Mouse (Mus musculus) CD4-positive, CD25-positive, alpha-beta regulatory T cell, adult 2 months (primary cell): ENCODE results near the gene Gabrp.

ENCODE experiments used
- DNase-seq: peaks from one replicate; pipeline ENCODE4 v3.0.0-alpha.2; 2012; ENCODE audit warnings: low read depth, low spot score

The Gabrp gene

DNA sequence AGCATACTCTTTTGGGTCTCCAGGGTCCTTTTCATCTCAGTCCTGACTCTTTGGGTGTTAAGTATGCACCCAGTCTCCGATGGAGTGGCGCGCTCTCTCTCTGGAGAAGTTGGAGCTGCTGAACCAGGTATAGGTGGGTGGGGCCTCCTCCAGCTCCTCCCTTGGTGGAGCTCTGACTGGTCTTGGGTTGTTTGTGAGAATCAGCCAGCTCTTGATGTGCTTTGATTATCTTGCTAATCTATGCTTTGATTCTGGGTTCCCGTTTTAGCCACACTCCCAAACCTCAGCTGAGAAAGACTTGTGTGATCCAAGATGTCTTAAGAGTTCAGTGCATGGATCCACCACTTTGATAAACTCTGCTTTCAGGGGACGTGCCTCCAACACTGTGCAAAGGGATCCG is at the start of gene Gabrp:
Gene Gabrp, minus strand, starts transcription at position 101 of the 400 bp plus-strand sequence.
- no peak for DNase-seq

DNA sequence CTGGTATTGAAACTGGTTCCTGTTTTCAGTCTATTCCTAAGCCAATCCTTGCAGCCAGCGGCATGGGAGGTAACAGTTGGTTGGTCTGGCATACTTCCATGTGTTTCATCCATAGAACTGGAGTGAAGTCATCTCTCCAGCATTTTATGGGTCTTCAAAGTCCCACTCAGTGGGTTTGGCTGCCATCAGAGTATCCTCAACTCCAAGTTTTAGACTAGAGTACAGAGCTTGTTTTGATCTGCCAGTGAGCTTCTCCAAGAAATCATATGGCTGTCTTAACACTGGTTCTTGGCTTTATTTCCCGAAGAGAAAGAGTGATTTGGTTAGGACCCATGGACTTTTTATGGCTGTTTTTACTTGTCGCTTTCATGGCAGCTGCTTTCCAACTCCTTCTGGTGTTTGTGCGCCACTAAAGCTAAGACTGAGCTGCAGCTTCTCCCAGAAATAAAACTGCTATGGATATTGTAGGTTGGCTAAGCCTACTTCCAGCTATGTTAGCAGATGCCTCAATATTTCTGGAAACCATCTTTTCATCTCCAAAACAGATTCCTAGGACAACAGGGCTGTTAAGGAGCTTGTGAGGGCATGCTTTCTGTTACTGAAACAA is 48.5 kb upstream of the Gabrp start:
- no peak for DNase-seq

DNA sequence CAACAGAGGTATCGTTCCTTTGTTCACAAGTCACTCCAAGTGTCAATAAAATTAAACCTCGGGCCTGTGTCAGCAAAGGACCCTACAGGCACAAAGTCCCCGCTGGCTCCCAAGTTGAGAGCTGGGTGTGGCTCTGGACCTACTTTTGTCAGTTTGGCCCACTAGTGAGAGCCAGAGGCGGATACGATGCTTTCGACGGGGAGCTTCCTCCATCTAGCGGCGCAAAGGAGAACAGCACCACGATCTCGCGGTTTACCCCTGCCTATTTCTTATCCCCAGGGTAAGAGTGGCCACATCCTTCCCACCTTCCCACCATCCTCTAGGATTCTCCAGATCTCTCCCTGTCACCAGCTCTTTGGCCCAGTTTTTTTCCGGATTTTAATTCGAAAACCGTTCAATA is 35.5 kb upstream of the Gabrp start:
- peak; percentile 49 for DNase-seq

DNA sequence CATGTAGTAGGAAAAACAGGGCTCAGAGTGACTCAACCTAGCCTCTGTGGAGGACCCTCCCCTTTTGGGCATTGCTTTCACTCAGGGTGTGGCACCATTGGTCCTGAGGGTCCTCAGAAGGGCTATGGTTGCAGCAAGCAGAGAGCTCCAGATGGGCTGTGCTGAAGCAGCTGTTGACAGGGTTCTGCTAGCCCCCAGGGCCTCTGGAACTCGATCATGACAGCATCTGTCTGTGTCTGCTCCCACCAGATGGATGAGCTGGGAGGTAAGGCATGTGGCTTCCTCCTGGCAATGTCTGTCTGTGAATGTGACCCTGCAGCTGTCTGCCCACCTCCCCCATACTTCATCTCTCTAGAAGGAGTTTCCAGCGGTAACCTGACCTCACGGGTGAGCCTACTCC is 29.0 kb upstream of the Gabrp start:
- DNase-seq: no peak

DNA sequence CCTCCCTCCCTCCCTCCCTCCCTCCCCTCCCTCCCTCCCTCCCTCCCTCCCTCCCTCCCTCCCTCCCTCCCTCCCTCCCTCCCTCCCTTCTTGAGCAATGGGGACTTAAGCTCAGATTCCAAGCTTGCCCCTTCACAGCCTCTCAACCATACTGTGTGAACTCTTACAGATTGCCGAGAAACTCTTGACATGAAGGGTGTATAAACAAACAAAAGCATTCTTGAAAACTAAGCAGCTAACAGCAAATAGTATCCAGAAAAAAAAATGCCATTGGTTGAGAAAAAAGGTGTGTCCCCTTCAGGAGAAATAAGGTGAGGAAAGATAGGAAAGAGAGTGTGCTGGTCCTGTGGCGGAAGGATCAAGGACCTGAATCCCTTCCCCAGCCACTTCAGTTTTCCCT is 24.4 kb upstream of the Gabrp start:
- DNase-seq: no peak

DNA sequence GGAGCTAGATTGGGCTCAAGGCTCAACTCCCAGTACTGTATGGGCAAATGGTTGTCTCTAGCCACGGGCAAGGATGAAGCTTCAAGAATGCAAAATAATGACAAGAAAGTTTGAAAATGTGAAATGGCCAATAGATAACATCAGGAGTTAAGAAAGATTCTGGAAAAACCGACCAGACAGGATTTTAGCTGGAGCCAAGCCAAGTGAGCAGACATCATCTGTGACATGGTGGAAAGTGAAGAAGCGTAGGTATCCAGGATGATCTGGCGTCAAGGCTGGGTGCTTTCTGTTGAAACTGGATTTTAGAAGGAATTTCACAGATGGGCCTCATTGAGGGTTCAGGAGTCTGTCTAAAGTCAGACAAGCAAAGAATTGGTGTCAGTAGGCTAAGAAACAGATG is 20.2 kb upstream of the Gabrp start, which contains the start of gene D130052B06Rik:
Gene D130052B06Rik, plus strand, starts transcription at position 317 of the 400 bp plus-strand sequence.
- no peak for DNase-seq

DNA sequence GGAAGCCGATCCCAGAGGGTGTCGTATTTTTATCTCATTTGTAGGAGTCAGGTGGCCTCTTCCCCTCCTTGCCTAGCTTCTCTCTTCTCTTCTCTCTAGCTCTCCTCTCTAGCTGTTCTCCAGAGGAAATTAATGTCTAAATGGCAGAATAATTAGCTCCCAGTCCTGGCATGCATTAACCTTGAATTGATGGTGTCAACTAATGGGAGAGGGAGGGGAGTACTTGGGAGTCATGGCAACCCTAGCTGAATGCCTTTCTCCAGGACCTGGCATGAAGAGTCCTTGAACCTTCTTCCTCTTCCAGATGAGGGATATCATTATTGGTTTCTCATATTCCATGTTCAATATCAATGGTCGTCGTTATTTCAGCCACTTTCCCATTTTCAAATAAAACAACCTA is 17.9 kb upstream of the Gabrp start:
- DNase-seq: no peak

DNA sequence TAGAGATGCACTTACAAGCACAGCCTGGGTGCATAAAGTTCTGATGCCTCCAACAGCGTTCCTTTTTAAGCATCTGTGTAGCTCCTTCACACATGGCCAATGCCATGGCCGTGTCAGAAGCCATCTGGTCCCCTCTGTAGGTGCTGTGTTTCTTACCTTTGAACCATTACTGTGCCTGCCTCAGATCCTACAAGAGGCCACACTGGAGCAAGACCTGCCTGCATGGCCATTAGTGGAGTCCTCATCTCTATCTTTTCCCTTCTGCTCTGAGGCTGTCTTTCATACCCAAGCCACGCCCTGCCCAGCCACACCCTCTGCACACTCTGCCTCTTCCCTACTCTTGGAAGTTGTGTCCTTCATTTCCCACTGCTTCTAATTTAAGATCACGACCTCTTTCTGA is 14.1 kb upstream of the Gabrp start:
- DNase-seq: no peak

DNA sequence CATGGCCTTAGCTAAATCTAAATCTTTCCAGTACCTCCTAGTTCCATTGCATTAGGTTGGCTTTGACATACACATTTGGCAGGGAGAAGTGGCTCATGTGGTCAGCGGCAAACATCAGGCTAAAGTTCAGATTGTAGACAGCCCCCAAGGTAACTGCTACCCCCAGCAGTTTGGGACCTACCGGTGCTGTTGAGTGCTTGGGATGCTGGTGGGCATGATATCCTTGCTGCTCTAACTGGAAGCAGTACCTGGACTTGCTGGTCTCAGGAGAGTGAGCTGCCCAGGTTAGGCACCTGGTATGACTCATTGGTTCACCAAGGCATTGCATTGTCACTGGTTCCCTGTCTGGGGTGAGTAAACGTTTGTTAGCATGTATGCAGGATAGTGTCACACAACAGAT is 12.0 kb upstream of the Gabrp start:
- DNase-seq: no peak

DNA sequence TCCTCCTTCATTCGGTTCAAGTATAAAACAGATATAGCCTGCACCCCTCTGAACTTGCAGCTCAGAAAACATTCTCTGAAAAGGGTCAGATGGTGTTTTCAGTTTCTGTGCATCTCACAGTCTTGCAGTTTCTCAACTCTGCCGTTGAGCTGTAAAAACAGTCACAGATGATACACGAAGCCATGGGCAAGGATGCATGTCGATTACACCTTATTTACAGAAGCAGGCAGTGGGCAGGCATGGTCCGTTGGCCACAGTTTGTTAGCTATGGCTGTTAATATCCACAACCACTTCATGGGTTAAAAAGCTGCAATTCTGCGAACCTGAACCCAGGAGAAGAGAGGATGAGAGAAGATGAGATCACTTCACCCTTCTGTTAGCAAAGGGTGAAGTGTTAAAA is 7.9 kb upstream of the Gabrp start:
- DNase-seq: no peak

DNA sequence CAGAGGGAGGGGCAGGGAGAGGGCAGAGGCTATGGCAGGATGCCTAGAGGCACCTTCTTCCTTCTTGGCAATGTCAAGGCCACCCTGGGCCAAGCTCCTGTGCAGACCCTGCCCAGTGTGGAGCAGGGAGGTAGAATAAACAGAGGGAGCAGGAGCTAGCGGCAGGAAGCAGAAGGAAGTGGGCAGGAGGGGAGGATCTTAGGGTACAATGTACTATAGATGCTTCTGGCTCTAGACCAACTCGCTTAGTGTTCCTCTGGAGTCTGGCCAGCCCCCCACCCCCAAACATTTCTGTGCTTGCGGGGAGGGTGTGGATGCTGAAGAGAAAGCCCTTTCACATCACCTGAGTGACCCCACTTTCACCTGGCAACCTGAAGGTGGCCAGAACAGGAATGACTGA is 862 bp upstream of the Gabrp start:
- DNase-seq: no peak

DNA sequence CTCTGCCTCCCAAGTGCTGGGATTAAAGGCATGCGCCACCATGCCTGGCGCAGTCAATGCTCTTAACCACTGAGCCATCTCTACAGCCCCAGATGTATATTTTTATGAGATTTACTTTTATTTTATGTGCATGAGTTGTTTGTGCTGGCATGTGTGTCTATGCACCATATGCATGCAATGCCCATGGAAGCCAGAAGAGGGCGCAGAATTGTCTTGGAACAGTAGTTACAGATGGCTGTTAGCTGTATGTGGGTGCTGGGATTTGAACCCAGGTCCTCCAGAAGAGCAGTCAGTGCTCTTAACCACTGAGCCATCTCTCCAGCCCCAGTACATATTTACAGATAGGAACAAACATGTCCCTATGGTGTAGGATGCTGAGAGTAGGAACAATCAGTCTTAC is 3.8 kb downstream of the Gabrp start:
- peak; percentile 5 for DNase-seq

DNA sequence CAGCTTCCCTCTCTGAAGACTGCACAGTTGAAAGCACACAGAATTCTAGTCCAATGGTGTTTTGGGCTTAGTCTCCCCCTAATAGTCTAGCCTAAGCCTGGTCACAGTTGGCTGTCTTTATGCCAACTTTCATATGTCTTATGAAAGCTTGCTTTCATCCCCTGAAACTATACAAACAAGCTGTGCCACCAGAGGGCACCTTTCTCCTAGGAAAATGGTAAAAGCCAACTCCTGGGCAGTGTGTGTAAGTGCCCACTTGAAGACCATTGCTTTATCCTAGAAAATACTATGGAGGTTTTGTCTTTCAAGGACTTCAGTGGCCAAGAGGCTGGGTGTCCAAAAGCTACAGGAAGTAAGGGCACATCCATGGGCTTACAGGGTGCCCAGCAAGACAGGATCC is 8.3 kb downstream of the Gabrp start:
- no peak for DNase-seq

DNA sequence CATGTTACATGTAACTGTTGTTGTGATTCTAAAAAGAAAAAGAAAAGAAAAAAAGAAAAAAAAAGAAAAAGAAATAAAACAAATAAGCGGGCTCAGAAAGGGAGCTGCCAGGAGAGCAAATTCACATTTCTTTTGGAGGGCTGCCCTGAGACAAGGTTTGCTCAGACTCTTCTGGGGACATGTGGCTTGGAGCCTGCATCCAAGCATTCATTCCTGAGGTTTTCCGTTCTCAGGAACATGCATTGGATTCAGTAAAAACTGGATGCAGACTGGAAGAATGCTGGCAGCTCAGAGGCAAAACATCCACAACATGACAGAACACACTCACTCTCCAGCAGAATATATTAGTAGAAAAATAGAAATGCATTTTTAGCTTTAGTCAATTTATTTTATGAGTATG is 14.8 kb downstream of the Gabrp start:
- DNase-seq: no peak

DNA sequence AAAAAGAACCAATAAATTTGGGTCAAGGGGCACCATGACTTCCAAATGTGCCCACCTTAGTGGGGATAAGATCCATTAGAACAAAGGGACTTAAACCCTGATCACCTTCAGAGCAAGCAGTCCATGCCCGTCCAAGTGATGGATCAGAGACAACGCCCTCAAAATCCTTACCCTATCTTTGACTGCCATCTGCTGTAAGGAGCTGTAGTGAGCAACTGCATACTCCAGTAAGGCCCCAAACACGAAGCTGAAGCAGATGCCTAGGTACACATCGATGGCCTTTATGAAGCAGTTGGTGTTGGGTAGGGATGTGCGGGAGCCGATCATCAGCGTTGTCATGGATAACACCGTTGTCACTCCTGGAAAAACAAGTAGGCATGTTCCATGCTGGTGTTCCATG is 24.6 kb downstream of the Gabrp start:
- no peak for DNase-seq

DNA sequence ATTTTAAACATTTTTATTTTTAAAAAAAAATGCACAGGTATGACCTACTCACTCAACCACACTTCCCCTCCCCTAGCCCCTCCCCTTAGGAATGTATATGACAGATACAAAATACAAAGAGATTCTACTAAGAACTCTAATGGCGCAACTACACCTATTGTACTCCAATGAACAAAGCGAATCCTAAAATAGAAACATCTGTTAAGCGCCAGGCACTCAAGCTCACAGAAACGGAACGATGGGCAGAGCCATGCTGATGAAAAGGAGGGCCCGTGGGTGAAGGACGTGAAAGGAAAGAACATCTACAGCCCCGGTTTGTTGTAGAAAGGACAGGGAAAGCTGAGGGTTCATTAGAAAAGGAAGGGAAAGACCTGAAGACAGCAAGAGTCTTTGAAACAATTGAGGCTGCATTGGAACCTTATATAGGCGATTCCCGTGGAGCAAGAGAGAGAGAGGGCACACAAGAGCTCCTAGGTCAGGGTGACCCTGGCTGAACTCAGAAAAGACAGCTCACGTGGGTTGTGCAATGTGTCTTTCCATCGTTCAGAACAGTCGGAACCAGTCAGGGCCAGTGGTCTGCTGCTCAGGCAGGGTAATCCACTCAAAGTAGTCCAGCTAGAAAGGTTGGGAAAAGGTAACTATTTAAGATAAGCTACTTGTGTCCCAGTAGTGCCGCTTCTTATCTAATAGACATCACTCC is 27.7 kb downstream of the Gabrp start:
- DNase-seq: no peak

DNA sequence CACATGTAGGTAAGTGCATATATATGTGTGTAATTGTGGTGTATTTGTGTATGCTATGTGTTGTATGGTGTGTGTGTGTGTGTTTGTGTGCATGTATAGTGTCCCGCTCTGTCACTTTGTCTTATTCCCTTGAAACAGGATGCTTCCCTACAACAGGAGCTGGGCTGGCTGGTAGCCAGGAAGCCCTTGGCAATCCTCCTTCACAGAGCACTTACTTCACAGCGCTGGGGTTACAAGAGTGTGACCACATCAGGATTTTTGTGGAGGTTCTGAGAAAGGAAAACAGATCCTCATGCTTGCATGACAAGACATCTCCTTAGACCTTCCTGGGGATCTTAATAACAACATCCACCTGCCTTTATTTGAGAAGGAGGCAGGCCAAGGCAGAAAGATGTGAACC is 31.4 kb downstream of the Gabrp start:
- DNase-seq: no peak

DNA sequence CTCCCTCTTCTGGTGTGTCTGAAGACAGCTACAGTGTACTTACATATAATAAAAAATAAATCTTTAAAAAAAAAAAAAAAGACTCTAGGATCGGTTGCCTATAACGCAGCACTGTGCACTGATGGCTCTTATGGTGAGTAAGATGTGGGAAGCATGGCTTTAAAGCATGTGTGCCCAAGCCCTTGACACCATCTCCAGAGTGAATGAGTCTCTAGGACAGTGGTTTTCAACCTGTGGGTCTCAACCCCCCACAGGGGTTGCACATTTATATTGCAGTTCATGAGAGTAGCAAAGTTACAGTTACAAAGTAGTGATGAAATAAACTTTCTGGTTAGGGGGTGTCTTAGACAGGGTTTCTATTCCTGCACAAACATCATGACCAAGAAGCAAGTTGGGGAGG is 33.8 kb downstream of the Gabrp start:
- DNase-seq: no peak

DNA sequence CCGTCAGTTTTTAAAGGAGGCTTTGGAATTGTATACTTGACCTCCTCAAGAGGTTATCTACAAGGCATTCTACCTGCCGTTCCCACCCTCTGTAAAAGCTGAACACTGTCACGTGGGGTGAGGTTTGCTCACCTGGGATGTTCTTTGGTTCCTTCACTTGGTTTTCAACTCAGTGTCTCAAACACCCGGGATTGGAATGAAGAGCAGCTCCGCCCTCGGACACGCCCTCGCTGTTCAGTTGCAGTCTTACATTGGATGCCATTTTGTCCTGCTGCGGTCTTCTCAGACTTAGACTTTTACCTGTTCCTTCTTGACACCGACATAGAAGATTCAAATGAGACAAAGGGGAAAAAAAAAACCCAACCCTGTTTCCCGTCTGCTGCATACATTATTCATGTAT is 34.6 kb downstream of the Gabrp start:
- DNase-seq: no peak

DNA sequence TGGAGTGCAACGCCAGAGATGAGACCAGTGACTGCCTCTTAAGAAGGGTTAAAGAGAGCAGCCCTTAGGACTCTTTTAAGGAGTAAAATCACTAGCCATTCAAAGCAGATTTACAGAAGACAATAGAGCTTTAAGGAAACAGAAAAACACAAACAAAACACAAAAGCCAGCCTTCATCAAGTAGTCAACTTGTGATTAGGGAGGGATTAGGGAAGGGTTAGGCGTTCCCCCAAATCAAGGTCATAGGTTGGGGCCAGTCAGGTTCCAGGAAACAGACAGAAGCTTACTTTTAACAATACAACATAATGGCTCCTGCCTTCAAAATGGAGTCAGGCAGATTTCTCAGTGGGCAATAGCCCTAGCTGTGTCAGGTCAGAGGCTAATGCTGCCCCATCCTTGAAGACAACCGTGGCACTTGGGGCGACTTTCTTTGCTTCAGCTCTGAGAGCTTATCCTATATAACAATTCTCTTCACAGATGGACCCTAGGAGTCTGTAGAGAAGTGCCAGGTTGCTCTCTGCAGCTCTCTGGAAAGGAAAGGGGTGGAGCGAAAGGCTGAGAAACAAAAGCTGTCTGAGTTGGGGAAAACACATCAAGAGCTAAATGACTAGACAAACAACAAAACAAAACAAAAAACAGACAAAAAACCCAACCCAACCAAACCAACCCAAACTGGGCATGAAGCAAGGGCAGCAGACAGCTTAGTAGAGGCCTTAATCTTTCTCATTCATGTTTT is 41.2 kb downstream of the Gabrp start:
- no peak for DNase-seq

DNA sequence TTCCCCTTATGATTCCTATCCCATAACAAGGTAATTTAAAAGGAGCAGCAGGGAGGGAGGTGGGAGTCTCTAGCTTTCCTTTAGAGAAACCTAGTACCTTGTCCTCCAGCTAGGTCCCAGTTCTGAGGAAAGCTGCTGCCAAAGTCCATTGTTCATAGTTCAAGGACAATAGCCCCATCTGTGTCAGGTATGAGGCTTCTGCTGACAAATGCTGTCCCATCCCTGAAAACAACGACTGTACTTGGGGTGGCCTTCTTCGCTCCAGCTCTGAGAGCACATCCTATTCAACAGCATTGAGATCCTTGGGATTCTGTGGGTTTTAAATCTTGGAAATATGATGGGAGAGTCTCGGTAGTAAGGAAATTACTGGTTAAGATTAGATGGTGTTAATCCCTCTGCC is 42.1 kb downstream of the Gabrp start:
- no peak for DNase-seq

DNA sequence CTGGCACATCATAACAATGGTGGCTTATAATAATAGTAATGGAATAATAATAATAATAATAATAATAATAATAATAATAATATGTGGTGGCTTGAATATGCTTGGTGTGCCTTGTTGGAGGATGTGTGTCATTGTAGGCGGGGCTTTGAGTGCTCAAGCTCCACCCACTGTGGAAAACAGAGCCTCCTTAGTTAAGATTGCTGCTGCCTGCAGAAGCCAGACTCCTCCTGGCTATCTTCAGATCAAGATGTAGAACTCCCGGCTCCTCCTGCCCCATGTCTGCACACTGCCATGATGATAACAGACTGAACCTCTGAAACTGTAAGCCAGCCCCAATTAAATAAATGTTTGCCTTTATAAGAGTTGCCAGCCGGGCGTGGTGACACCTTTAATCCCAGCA is 44.2 kb downstream of the Gabrp start:
- no peak for DNase-seq

DNA sequence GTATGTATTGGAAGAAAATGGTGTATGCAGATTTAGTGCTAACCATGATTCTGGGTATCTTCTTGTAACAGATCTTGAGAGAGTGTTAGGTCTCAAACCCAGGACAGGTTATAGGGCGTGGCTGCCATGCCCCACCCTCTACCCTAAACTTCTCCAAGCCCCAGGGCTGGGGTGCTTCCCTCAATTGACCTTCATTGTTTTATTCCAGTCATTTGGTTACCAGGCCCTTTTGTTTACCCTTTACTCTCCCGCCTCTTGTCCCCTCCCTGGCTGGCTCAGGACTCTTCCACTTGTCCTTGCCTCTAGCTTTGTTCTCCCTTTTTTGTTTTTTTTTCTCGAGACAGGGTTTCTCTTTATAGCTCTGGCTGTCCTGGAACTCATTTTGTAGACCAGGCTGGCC is 45.2 kb downstream of the Gabrp start:
- no peak for DNase-seq
